Mouse (Mus musculus) G1E (cell line): Measurements from ENCODE around the gene Cetn4.

Experiments used
- CTCF ChIP-seq: IDR thresholded peaks from 2 replicates; pipeline ENCODE4 v1.5.1; 2012; ENCODE audit warnings: low read depth, low read length, inconsistent platforms, mixed read lengths
- GATA1 ChIP-seq: IDR thresholded peaks from 2 replicates; pipeline ENCODE4 v1.6.1; 2012; ENCODE audit warnings: borderline replicate concordance, low read length, inconsistent platforms, mixed read lengths
- GATA2 ChIP-seq: IDR thresholded peaks from 2 replicates; pipeline ENCODE4 v1.6.1; 2012; ENCODE audit warnings: low read depth, low read length, inconsistent platforms, borderline replicate concordance

- TF ChIP-seq CTCF (no peak), GATA2 (no peak), GATA1 (no peak)
Measured at GRCm38 (mm10) chr3:37257776-37258175, 54.7 kb downstream of the Cetn4 start.
